Mouse (Mus musculus) spleen, postnatal 36 days (tissue): ENCODE measurements at regions not wholly inside any gene's neighbourhood (a gene's known extent, or its start where the extent isn't known, plus 50 kb on each side); places are given as distances from the start of the nearest gene placed in this dataset.

ENCODE experiments used
- DNase-seq, 2 experiments: peaks; one replicate each; pipeline ENCODE4 v3.0.0; 2022; ENCODE audit warnings: low spot score in 2 of 2, mixed read lengths in 1 of 2

DNA sequence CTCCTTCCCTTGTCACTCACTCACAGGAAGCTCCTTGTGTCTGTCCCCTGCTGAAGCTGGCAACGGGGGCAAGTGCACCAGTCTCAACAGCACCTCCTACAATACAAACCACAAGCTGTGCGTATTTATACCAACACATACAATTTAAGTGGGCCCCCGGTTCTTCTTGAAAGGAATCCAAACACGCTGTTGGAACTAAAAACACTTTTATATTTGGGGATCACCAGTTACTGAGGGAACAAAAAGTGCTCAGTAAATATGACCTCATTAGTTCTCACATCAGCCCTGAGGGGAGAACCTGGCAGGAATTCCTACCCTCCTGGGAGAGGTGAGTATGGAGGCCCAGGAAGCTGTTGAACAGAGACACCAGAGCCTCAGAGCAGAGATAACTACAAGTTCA is 107.8 kb upstream of the Kit start:
- DNase-seq: no peak

- DNase-seq: no peak
Measured at GRCm38 (mm10) chr5:75467916-75468315, 106.8 kb upstream of the Kit start.

DNA sequence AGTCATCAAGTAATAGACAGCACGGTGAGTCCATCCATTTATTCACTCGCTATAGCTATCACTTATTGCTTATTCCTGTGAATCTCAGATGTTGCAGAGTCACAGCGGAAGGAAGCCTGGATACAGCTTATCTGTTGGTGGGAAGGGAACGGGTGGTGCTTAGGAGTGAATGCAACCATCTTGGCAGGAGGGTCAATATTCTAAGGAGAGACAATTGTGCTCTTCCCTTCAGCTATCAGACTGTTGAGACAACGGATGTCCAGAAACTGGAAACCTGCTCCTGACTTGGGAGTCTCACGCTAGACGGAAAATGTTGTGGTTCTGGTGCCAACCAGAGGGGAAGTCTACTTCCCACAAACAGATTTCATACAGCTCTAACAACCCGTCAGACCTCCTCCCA is 103.7 kb upstream of the Kit start:
- DNase-seq: no peak

DNA sequence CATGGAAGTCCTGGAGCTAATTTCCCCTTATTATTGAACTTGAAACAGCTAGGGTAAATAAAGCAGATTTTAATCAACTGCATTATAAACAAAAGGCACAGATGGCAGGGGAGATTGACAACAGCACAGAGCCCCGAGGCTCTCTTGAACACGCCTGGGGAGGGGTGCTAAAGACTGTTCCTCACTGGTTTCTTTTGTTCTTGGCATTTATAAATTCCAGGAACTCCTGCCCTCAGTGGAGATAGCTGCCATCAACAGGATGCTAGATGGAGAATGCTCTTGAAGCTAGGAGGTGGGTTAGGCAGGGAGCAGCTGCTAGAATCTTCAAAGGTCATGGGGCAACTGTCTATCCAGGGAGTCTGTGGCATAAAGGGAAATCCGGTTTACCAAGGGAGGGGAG is 102.2 kb upstream of the Kit start:
- DNase-seq: no peak

- no peak for DNase-seq
Measured at GRCm38 (mm10) chr5:75475414-75475813, 99.3 kb upstream of the Kit start.

GRCm38 (mm10) chr5:75478499-75478898 is 96.2 kb upstream of the Kit start:
- no peak for DNase-seq

GRCm38 (mm10) chr5:75479149-75479548 is 95.6 kb upstream of the Kit start:
- DNase-seq: no peak

GRCm38 (mm10) chr5:75481595-75481994 is 93.1 kb upstream of the Kit start:
- DNase-seq: no peak

- DNase-seq: no peak
Measured at GRCm38 (mm10) chr5:75484330-75484729, 90.4 kb upstream of the Kit start.

DNA sequence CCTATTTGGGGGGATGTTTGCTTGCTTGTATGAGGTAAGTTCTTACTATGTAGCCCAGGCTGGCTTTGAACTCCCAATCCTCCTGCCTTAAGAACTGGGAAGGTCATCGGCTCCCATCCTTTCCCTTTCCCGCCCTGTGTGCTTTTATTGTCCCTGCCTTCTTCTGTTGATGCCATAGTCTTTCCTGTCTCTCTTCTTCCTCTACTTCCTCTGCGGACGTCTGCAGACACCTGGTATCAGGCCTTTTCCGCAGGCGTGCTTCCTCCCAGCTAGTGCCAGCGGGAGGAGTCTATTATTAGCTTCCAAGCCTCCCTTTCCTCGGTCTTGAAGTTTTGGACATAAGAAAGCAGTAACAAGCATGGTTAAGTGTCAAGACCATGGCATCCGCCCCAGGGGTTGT is 83.9 kb upstream of the Kit start:
- DNase-seq: no peak

GRCm38 (mm10) chr5:75494143-75494542 is 80.6 kb upstream of the Kit start:
- no peak for DNase-seq

GRCm38 (mm10) chr5:75499053-75499452 is 75.7 kb upstream of the Kit start:
- DNase-seq: no peak

DNA sequence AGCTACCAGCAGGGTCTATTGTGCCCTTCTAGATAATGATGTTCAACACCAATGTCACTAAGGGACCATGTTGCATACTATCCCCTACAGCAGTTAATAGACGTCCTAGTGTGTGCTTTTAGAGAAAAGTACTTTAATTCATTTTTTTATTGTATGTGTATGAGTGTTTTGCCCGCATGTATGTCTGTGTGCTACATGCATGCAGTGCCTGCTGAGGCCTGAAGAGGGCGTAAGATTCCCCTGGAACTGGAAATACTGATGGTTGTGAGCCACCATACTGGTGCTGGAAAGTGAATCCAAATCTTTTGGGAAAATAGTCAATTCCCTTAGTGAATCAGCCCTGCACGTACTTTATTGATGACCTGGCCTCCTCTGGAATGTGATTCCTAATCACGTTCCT is 75.0 kb upstream of the Kit start:
- no peak for DNase-seq

- no peak for DNase-seq
Measured at GRCm38 (mm10) chr5:75500654-75501416, 73.9 kb upstream of the Kit start.

- no peak for DNase-seq
Measured at GRCm38 (mm10) chr5:75503673-75504072, 71.0 kb upstream of the Kit start.

DNA sequence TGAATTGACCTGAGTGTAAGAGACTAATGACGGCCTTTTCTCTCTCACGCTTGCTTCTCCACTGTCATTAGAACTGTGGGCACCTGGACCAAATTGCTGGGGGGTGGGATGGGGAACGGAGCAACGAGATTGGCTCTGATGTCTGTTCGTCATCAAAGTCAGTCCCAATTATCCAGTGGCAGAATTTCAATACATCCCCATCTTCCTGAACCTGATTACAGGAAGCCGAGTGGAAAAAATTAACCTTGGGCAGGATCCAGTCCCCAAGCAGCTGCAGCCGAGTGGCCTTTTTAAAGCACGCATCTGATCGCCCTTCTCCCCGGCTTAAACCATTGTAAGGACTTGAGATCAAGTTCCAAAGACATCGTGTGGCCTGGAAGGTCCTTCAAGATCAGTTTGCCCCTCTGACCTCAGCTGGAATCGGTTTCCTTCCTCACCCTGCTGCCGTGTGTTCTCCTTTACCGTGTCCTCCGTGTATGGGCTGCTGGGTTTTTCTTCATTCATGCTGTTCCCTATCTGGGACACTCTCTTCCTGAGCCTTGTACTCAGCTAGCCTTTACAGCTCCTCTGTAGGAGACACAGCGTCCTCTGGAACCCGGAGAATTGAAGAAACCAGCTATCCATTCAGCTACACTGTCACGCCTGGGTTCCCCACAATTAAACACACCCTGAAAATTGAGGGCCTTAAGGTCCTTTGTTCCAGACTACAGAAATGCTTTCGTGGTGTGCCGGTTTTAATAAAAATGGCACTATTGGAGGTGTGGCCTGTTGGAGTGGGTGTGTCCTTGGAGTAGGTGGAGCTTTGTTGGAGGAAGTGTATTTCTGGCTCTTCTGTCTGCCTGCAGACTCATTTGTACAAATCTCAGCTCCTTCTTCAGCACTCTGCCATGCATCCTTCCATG is 61.9 kb upstream of the Kit start:
- no peak for DNase-seq

DNA sequence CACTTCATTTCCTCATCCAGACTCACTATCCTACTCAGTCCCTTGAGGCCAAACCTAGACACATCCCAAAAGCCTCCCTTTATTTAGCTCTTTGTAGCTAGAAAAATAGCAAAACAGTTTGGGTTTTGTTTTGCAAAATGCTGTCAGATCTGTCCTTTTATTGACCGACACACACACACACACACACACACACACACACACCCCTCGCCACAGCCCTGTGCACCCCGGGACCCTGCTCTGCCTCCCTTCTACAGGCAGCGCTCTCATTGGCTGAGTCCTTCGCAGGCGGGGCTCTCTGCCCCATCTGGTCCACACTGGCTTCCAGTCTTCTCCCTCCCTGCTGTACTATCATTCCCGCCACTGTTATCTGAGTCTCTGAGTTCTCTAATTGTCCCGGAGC is 56.5 kb upstream of the Kit start:
- DNase-seq: no peak

DNA sequence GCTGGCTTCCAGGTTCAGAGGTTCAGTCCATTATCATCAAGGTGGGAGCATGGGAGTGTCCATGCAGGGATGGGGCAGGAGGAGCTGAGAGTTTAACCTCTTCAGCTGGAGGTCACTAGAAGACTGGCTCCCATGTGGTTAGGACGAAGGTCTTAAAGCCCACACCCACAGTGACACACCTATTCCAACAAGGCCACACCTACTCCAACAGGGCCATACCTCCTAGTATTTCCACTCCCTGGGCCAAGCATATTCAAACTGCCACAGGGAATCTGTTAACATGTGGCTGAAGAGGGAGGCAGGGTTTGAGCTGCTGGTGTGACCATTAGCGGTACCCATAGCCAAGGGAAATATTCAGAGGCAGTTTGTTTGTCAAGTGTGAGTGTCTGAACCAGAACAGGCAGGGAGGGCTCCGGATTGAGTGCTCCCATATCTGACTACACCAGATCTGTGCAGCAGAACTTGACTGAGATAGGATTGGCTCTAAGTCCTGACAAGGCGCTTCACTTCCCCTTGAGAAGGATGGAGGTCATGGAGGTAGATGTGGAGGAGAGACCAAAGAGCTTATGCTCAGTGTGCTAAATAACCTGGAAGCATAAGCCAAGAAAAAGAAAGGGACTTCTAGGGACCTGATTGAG is 51.6 kb upstream of the Kit start:
- DNase-seq: no peak
